Mouse (Mus musculus) heart, adult 2 months (tissue): ENCODE measurements around the gene Gm31371. TPM values are rescaled to one million over a fixed set of nuclear protein-coding genes. Genes with fewer than 3 reads are reported as not detected.
"Not testable (repeated sequence)": the region's sequence is repeated elsewhere in the genome, so short reads cannot be mapped to it uniquely, and the experiment has no call there.

Source experiments
- DNase-seq, 2 experiments: peaks; one replicate each; pipeline ENCODE4 v3.0.0; 2021
- H3K27ac ChIP-seq: fragments of 200-600 bp; 2 replicates; pipeline ENCODE4 v1.8.1; 2022
- H3K27me3 ChIP-seq: fragments of 200-500 bp; 2 replicates; pipeline ENCODE4 v1.6.1; 2012; ENCODE audit warnings: mild to moderate bottlenecking, low read length, inconsistent platforms, mixed read lengths; ENCODE audit not compliant: control insufficient read depth, insufficient read depth
- H3K36me3 ChIP-seq: fragments of 200-500 bp; 2 replicates; pipeline ENCODE4 v1.6.1; 2012; ENCODE audit warnings: low read length, inconsistent platforms; ENCODE audit not compliant: control insufficient read depth, insufficient read depth
- H3K4me1 ChIP-seq: fragments of 200-500 bp; 2 replicates; pipeline ENCODE4 v1.6.1; 2011; ENCODE audit warnings: low read length; ENCODE audit not compliant: control insufficient read depth, insufficient read depth
- H3K4me3 ChIP-seq: fragments of 200-600 bp; 2 replicates; pipeline ENCODE4 v1.8.1; 2022
- H3K79me2 ChIP-seq: fragments of 200-500 bp; replicated peaks from 2 replicates; pipeline ENCODE4 v1.6.1; 2012; ENCODE audit warnings: mild to moderate bottlenecking, inconsistent platforms, low read length, moderate library complexity, mixed read lengths; ENCODE audit not compliant: control insufficient read depth, insufficient read depth
- H3K9ac ChIP-seq: fragments of 200-500 bp; 2 replicates; pipeline ENCODE4 v1.6.1; 2012; ENCODE audit warnings: low read depth, mild to moderate bottlenecking, control low read depth, inconsistent platforms, low read length, mixed read lengths
- CTCF ChIP-seq: fragments of 200-600 bp; IDR thresholded peaks from 2 replicates; pipeline ENCODE4 v1.8.1; 2022; ENCODE audit warnings: antibody characterized with exemption, mild to moderate bottlenecking, moderate library complexity
- EP300 ChIP-seq: fragments of 200-500 bp; IDR thresholded peaks from 2 replicates; pipeline ENCODE4 v1.6.1; 2011; ENCODE audit warnings: low read depth, low read length, control low read depth; ENCODE audit not compliant: insufficient read depth
- POLR2A ChIP-seq: fragments of 200-500 bp; IDR thresholded peaks from 2 replicates; pipeline ENCODE4 v1.6.1; 2011; ENCODE audit warnings: mild to moderate bottlenecking, low read depth, low read length, control low read depth; ENCODE audit not compliant: insufficient read depth
- WGBS: fragments of 180-500 bp; shearing (Covaris S2); methylation state at CpG from one replicate; pipeline ENCODE4 v1.1.7; 2018; 5-methylcytosine and 5-hydroxymethylcytosine counted together
- intact Hi-C: fragments of 180-260 bp; cut with DNase I; formaldehyde crosslinking; loops from one replicate; pipeline ENCODE4 v1.15.1; 2025
- long read RNA-seq: library from polyadenylated mRNA; stranded (forward); transcript quantifications from one replicate; pipeline ENCODE4 v2.0.0, GENCODE M21; 2021
- polyA plus RNA-seq: library from polyadenylated mRNA; depleted of rRNA; stranded (reverse); fragments of >200 nt; gene quantifications from 2 replicates; pipeline ENCODE4 v1.2.3, GENCODE M21; 2012; rRNA removed
- total RNA-seq, 2 experiments: library from RNA; stranded (reverse); gene quantifications; 2 replicates each; pipeline ENCODE4 v1.2.3; 2021

Gm31371 gene
- total RNA-seq (not detected), polyA plus RNA-seq (0.08 and 0.09 TPM in 2 replicates)
- long read RNA-seq = 0 reads

- H3K4me3 ChIP-seq, H3K27me3 ChIP-seq, DNase-seq, H3K27ac ChIP-seq, intact Hi-C loops, H3K36me3 ChIP-seq, H3K9ac ChIP-seq, H3K79me2 ChIP-seq, H3K4me1 ChIP-seq: not testable (repeated sequence)
- WGBS = 45% methylated on average over 3 of the region's 4 CpGs
Measured at GRCm38 (mm10) chr8:19903092-19903491, at the start of gene Gm31371. Gene Gm31371 (plus strand): TSS chr8:19903392.

- 77% methylated on average over 8 of the region's 8 CpGs for WGBS
- H3K9ac ChIP-seq, H3K4me3 ChIP-seq, H3K79me2 ChIP-seq, intact Hi-C loops, H3K4me1 ChIP-seq, H3K27ac ChIP-seq, H3K36me3 ChIP-seq, DNase-seq, H3K27me3 ChIP-seq: not testable (repeated sequence)
Measured at GRCm38 (mm10) chr8:19906425-19907055, 3.3 kb downstream of the Gm31371 start.

GRCm38 (mm10) chr8:19908841-19909321 is 5.7 kb downstream of the Gm31371 start:
- DNase-seq = peak; percentile 23
- H3K27me3 ChIP-seq, H3K9ac ChIP-seq, intact Hi-C loops, H3K4me1 ChIP-seq, H3K4me3 ChIP-seq, H3K27ac ChIP-seq, H3K79me2 ChIP-seq, H3K36me3 ChIP-seq: not testable (repeated sequence)
- WGBS = 63% methylated on average over 5 of the region's 6 CpGs

DNA sequence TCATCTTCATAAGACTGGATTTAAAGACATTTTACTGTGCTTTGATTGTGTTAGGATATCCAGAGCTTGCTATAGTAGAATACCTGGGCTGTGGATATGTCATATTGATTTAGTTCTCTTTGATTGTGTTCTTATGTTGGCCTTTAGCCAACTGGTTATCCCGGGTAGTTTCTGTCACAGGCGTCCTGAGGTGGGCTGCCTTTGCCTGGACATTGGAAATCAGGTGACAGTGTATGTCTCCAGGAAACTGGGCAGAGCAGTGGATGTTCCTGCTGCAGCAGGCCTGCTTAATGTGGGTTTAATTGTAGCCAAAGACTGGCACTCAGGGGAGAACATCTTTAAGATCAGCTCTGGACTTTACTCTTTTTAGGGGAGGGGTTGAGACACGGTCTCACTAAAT is 15.9 kb downstream of the Gm31371 start:
- peak in 1 of 2 experiments; percentile 16 for DNase-seq
- H3K27me3 ChIP-seq, intact Hi-C loops, H3K4me1 ChIP-seq, H3K4me3 ChIP-seq, H3K9ac ChIP-seq, H3K79me2 ChIP-seq, H3K36me3 ChIP-seq, H3K27ac ChIP-seq: not testable (repeated sequence)
- 61% methylated on average over 2 of the region's 3 CpGs for WGBS

DNA sequence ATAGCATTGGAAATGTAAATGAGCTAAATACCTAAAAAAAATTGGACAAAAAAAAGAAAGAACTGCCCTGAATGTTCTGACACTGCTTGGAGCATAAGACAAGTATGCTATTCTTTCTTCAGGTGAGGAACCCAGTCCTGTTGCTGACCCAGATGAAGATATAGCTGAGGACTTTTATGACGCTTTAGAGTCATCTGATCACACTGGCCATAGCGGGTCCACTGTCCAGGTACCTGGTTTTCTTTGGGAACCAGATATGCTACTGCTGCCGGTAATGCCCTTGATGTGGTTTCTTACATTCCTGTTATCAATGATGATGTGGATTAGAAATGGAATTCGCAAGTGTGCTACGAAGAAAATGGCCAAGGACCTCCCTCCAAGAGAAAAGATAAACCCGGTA is 31.1 kb downstream of the Gm31371 start:
- H3K79me2 ChIP-seq, intact Hi-C loops, H3K4me1 ChIP-seq, H3K27me3 ChIP-seq, H3K27ac ChIP-seq, H3K36me3 ChIP-seq, H3K4me3 ChIP-seq, H3K9ac ChIP-seq: not testable (repeated sequence)
- peak; percentile 5 to 27 for DNase-seq
- WGBS = 89% methylated on average over 1 of the region's 6 CpGs

DNA sequence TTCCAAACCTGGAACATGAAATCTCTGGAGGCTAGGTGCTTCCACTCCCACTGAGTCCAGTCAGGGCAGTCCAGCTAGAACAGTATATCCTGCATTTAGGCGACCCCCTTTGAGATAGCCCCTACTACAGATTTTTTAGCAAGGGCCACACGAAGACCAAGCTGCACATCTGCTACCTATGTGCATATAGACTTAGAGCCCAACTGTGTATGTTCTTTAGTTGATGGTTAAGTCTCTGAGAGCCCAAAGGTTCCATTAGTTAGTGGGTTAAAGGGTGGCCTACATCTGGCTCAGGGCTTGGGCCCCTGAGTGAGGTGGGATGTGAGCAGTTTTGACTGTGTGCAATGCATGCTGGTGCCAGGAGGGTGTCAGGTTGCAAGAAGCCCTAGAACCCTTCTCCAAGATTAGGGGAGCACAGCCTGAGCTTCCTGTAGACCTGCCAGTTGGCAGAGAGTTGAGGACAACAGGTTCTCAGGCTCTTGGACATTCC is 32.4 kb downstream of the Gm31371 start:
- DNase-seq = peak; percentile 3 to 19
- H3K36me3 ChIP-seq, H3K4me1 ChIP-seq, H3K4me3 ChIP-seq, H3K79me2 ChIP-seq, H3K9ac ChIP-seq, intact Hi-C loops, H3K27ac ChIP-seq, H3K27me3 ChIP-seq: not testable (repeated sequence)
- WGBS = 51% methylated on average over 2 of the region's 2 CpGs

- no peaks in the 10 kb centered on the region for H3K27me3 ChIP-seq
- no peaks in the 10 kb centered on the region for H3K79me2 ChIP-seq
- WGBS = 67% methylated on average over 2 of the region's 2 CpGs
- H3K9ac ChIP-seq = no peak overlapping the region
- TF ChIP-seq CTCF (no peak), POLR2A (no peak), EP300 (no peak)
- no peaks in the 10 kb centered on the region for H3K4me1 ChIP-seq
- DNase-seq = no peak
- intact Hi-C loops = no loop called here
- H3K36me3 ChIP-seq = no peaks in the 10 kb centered on the region
- H3K4me3 ChIP-seq = no peak overlapping the region
- H3K27ac ChIP-seq = no peak overlapping the region
Measured at GRCm38 (mm10) chr8:19960935-19961334, 57.7 kb downstream of the Gm31371 start.

GRCm38 (mm10) chr8:19963766-19964165 is 60.6 kb downstream of the Gm31371 start:
- peak; percentile 5 to 17 for DNase-seq
- H3K9ac ChIP-seq, H3K27me3 ChIP-seq, H3K4me1 ChIP-seq, intact Hi-C loops, H3K79me2 ChIP-seq, H3K4me3 ChIP-seq, H3K36me3 ChIP-seq, H3K27ac ChIP-seq: not testable (repeated sequence)
- 61% methylated on average over 2 of the region's 2 CpGs for WGBS

DNA sequence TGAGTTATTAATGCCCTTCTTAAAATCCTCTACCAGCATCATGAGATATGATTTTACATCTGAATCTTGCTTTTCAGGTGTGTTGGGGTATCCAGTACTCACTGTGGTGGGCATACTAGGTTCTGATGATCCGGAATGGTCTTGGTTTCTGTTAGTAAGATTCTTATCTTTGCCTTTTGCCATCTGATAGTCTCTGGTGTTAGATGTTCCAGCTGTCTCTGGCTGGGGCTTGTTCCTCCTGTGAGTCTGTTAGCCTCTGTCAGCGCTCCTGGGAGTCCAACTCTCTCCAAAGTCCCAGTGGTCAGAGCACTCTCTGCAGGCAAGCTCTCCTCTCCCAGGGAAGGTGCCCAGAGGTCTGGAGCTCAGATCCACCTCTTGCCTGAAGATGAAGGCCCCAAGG is 65.0 kb downstream of the Gm31371 start:
- H3K9ac ChIP-seq, intact Hi-C loops, H3K79me2 ChIP-seq, H3K4me3 ChIP-seq, H3K4me1 ChIP-seq, H3K27ac ChIP-seq, H3K27me3 ChIP-seq, H3K36me3 ChIP-seq: not testable (repeated sequence)
- WGBS = 50% methylated on average over 2 of the region's 2 CpGs
- peak; percentile 26 to 40 for DNase-seq

DNA sequence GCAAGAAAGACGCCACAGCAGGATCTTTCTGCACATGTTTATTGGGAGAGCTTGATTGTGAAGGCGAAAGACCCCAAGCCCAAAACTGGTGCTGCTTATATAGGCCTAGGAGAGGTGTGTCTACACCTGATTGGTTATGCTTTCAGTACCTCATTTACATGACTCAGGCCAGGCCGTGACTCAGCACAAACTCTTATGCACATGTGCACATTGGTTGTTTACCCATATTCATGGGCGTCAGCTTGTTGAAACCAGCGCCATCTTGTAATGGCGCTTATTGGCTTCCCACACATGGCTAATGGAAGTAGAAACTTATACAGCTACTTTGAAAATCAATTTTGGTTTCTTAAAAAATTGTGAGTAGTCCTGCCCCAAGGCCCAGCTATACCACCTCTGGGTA is 72.0 kb downstream of the Gm31371 start:
- H3K79me2 ChIP-seq, H3K4me3 ChIP-seq, H3K27me3 ChIP-seq, DNase-seq, H3K36me3 ChIP-seq, H3K9ac ChIP-seq, H3K4me1 ChIP-seq, H3K27ac ChIP-seq, intact Hi-C loops: not testable (repeated sequence)
- WGBS = 84% methylated on average over 6 of the region's 6 CpGs
